Mouse (Mus musculus): Measurements from ENCODE around the gene Gm3476. TPM values are rescaled to one million over a fixed set of nuclear protein-coding genes. Genes with fewer than 3 reads are reported as not detected.
"Not testable (repeated sequence)": the region's sequence is repeated elsewhere in the genome, so short reads cannot be mapped to it uniquely, and the experiment has no call there.

Gm3476 gene
- total RNA-seq (2014; fragmentation: Nextera tagmentation): not detected in 2 replicates
- total RNA-seq (2017): not detected in 2 replicates

DNA sequence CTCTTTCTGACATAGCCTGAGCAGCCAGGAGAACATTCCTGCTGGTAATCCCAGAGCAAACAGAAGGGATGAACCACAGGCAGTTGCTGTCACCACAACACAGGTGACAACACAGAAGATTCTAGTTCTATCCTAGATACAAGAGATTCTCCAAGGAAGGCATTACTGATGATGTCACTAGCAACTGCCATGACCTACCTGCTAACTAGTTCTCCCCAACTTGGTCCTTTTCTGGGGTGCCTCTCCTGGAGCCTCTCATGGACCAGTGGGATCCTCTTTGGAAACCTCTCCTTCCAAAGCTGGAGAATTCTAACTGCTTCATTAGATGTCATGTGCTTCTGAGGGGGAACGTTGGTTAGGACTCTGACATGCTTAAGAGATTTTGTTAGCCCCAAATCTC is at the start of gene Gm3476:
Gm3476 (minus strand) TSS at position 101 of the 400 bp plus-strand sequence.
- ATAC-seq (replicated peaks; ENCODE audit: poor library complexity, severe bottlenecking): not testable (repeated sequence)

- ATAC-seq (replicated peaks; ENCODE audit: poor library complexity, severe bottlenecking): not testable (repeated sequence)
Observed at GRCm38 (mm10) chr14:6163538-6163937, 37.9 kb upstream of the Gm3476 start.

DNA sequence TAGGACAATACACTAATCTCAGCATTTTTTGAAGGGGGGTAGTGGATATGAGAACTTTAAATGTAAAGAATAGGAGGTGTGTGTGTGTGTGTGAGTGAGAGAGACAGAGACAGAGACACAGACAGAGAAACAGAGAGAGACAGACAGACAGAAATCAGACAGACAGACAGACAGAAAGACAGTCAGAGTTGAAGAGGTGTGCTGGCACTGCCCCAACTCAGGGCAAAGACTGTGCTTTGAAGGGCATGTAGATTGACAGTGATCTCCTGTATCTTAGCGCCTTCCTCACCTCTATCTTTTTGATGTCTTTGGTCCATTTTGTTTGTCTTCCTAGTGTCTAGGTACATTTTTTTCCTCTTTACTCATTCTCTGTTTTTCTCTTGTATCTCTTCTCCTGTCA is 35.5 kb upstream of the Gm3476 start:
- ATAC-seq (replicated peaks; ENCODE audit: poor library complexity, severe bottlenecking): not testable (repeated sequence)

DNA sequence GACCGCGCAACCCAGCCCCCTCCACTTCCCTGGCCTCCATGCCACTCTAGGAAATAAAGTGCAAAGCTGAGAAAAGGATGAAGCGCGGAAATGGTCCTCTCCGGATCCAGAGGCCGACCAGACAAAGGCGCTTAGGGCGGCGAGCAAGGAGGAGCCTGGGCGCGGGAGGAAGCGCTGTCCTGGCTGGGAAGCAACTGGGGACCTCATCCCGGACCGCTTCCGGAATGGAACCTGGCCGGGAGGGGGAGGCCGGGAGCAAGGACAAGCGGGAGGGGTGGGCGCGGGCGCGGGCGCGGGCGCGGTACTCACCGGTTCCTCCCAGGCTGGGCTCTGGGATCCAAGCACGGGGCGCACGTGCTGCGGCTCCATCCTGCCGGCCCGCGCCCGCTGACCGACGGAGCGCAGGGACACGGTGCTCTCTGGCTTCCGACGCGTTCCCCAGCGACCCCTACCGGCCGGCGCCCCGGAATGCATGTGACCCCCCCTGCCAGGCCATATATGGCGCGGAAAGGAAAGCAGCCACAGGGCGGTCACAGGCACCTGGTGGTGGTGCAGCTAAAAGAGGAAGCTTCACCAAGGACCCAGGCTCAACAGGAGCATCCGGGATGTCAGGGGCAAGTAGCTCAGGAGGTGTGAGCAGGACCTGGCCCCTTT is 17.2 kb downstream of the Gm3476 start, which contains the start of gene Gm3468:
Gm3468 (minus strand) TSS at position 394 of the 654 bp plus-strand sequence.
- peak; percentile 89 for ATAC-seq (replicated peaks; ENCODE audit: poor library complexity, severe bottlenecking)

- ATAC-seq (replicated peaks; ENCODE audit: poor library complexity, severe bottlenecking): not testable (repeated sequence)
Observed at GRCm38 (mm10) chr14:6107500-6107899, 18.1 kb downstream of the Gm3476 start.

- not testable (repeated sequence) for ATAC-seq (replicated peaks; ENCODE audit: poor library complexity, severe bottlenecking)
Observed at GRCm38 (mm10) chr14:6093842-6094241, 31.8 kb downstream of the Gm3476 start, which contains the start of gene Gm8206. Gene Gm8206, minus strand, starts transcription at chr14:6093942.

DNA sequence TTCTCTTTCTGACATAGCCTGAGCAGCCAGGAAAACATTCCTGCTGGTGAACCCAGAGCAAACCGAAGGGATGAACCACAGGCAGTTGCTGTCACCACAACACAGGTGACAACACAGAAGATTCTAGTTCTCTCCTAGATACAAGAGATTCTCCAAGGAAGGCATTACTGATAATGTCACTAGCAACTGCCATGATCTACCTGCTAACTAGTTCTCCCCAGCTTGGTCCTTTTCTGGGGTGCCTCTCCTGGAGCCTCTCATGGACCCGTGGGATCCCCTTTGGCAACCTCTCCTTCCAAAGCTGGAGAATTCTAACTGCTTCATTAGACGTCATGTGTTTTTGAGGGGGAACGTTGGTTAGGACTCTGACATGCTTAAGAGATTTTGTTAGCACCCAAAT is 67.4 kb downstream of the Gm3476 start, which contains the start of gene Gm6337:
Gm6337 (minus strand) TSS at position 101 of the 400 bp plus-strand sequence.
- not testable (repeated sequence) for ATAC-seq (replicated peaks; ENCODE audit: poor library complexity, severe bottlenecking)

Other genes starting within 250 kb of the Gm3476 start
- gene Gm8237, start 245.4 kb downstream of the Gm3476 start, total RNA-seq (2014; fragmentation: Nextera tagmentation): not detected in 2 replicates
- gene Gm8237, start 245.4 kb downstream of the Gm3476 start, total RNA-seq (2017): not detected in 2 replicates
- not detected in 2 replicates for gene Gm3248, start 164.1 kb downstream of the Gm3476 start, total RNA-seq (2014; fragmentation: Nextera tagmentation)
- not detected in 2 replicates for gene Gm3248, start 164.1 kb downstream of the Gm3476 start, total RNA-seq (2017)
- not detected in 2 replicates for gene Gm3453, start 146.7 kb downstream of the Gm3476 start, total RNA-seq (2014; fragmentation: Nextera tagmentation)
- not detected in 2 replicates for gene Gm3453, start 146.7 kb downstream of the Gm3476 start, total RNA-seq (2017)
- not detected in 2 replicates for gene Gm6337, start 67.5 kb downstream of the Gm3476 start, total RNA-seq (2014; fragmentation: Nextera tagmentation)
- not detected in 2 replicates for gene Gm6337, start 67.5 kb downstream of the Gm3476 start, total RNA-seq (2017)
- gene Gm8206, start 31.9 kb downstream of the Gm3476 start, total RNA-seq (2014; fragmentation: Nextera tagmentation): not detected in 2 replicates
- 0.30 TPM in 1 of 2 replicates, not detected in the other for gene Gm8206, start 31.9 kb downstream of the Gm3476 start, total RNA-seq (2017)
- 0.70 and 0.86 TPM in 2 replicates for gene Gm3468, start 17.1 kb downstream of the Gm3476 start, total RNA-seq (2014; fragmentation: Nextera tagmentation)
- gene Gm3468, start 17.1 kb downstream of the Gm3476 start, total RNA-seq (2017): not detected in 2 replicates
- not detected in 2 replicates for gene Gm21560, start 93.5 kb upstream of the Gm3476 start, total RNA-seq (2014; fragmentation: Nextera tagmentation)
- not detected in 2 replicates for gene Gm21560, start 93.5 kb upstream of the Gm3476 start, total RNA-seq (2017)
- gene Gm3411, start 161.4 kb upstream of the Gm3476 start, total RNA-seq (2014; fragmentation: Nextera tagmentation): not detected in 2 replicates
- not detected in 2 replicates for gene Gm3411, start 161.4 kb upstream of the Gm3476 start, total RNA-seq (2017)
- gene Gm21103, start 179.0 kb upstream of the Gm3476 start, total RNA-seq (2014; fragmentation: Nextera tagmentation): not detected in 2 replicates
- gene Gm21103, start 179.0 kb upstream of the Gm3476 start, total RNA-seq (2017): not detected in 2 replicates
- not detected in 2 replicates for gene Gm3618, start 217.9 kb upstream of the Gm3476 start, total RNA-seq (2014; fragmentation: Nextera tagmentation)
- not detected in 2 replicates for gene Gm3618, start 217.9 kb upstream of the Gm3476 start, total RNA-seq (2017)

Measured in granulocyte monocyte progenitor cell, adult 5-6 weeks (primary cell).